Mouse (Mus musculus): Measurements from ENCODE around the gene Ccdc18. TPM values are rescaled to one million over a fixed set of nuclear protein-coding genes. Genes with fewer than 3 reads are reported as not detected.

The Ccdc18 gene
- polyA plus RNA-seq, 1 experiment: 0.38 TPM

DNA sequence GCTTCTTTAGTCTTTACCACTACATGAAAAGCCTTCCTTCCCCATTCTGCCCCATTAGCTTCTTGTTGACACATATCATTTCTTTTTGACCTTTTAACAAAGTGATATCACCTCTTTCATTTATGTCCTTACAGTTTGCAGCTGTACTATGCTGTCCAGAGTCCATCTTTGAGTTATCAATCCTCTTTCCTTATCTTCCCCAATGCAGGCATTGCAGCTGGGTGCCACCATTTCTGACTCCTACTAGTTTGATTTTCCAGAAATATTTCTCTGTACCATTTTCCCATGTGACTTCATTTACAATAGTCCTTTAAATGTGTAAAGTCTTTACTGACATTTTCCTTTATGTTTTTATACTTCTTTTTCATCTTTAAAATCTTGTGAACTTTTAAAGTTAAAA, 134.3 kb downstream of the Ccdc18 start:
- TF ChIP-seq E2F4 (IDR thresholded peaks at IDR 0.05; ENCODE audit: insufficient read depth) (no peak), TCF12 (IDR thresholded peaks at IDR 0.05; ENCODE audit: insufficient read depth, poor library complexity, severe bottlenecking) (no peak), REST (IDR thresholded peaks at IDR 0.05; ENCODE audit: insufficient read depth, insufficient read length) (no peak), TCF3 (IDR thresholded peaks at IDR 0.05; ENCODE audit: insufficient read length, low read depth) (no peak), POLR2AphosphoS2 (IDR thresholded peaks at IDR 0.05; ENCODE audit: insufficient read length, low read depth) (no peak), SRF (IDR thresholded peaks at IDR 0.05; ENCODE audit: control insufficient read depth, insufficient read length, low read depth) (no peak), MYOD1 (IDR thresholded peaks at IDR 0.05; ENCODE audit: control insufficient read depth in 1 of 3, insufficient read length in 2 of 3, low read depth in 2 of 3) (no peak), USF1 (IDR thresholded peaks at IDR 0.05; ENCODE audit: low read depth) (no peak), MYOG (IDR thresholded peaks at IDR 0.05; ENCODE audit: control insufficient read depth in 1 of 3, insufficient read depth in 1 of 3, insufficient read length in 2 of 3, low read depth in 2 of 3) (no peak), CEBPB (IDR thresholded peaks at IDR 0.05; ENCODE audit: insufficient read depth, poor library complexity, severe bottlenecking) (no peak), POLR2A (IDR thresholded peaks at IDR 0.05; ENCODE audit: insufficient read length, low read depth) (no peak), MAX (IDR thresholded peaks at IDR 0.05; ENCODE audit: low read depth) (no peak)
- Histone ChIP-seq H3ac (ENCODE audit: control insufficient read depth, insufficient read length) (no peak overlapping the region), H3K4me3 (no peak overlapping the region), H3K4me2 (ENCODE audit: low read depth) (no peak overlapping the region), H3K79me2 (ENCODE audit: control insufficient read depth, insufficient read depth) (peaks cover 29% of the 10 kb centered on the region), H3K27me3 (ENCODE audit: control insufficient read depth, insufficient read depth, insufficient read length) (no peaks in the 10 kb centered on the region), H3K36me3 (ENCODE audit: control insufficient read depth, insufficient read depth) (no peaks in the 10 kb centered on the region)

DNA sequence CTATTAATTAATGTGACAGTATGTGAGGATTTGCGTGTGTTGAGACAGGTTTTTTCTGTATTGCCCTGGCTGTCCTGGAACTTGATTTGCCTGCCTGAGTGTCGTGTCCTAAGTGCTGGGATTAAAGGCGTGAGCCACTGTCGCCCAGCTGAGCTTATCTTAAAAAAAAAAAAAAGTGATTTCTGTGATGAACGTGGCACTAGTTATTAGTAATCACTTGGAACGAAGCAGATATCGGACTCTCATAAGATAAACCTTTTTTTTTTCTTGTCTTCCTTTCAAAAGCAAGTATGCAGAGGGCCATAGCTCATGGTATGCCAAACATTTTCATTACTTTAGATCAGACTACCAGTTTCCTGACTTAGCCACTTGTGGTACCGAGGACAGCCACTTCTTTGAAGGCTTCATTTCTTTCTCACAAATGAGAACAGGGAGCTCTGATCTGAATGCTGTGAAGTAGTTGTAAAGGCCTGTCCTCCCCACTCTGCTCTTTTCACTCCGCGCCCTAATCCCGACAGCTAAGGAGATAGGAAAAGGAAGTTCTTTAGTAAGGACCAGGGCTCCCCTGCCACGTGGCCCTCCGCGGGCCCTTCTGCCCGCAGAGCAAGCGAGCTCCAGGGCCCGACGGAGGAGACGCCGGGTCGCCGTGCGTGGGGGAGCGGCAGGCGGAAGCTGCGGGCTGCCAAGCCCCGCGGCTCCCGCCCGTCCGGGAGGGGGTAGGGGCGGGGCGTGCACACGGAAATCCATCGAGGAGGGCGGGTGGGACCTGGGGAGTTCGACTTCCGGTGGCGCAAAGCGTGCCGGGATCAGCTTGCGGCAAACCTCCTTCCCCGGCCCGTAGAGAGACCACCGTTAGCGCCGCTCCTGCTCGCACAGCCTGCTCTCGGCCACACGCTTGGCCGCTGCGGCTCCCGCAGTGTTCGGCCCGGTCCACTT, 135.7 kb downstream of the Ccdc18 start, which contains the start of gene Dr1:
Dr1 (plus strand) TSS at position 771 of the 936 bp plus-strand sequence.
- Histone ChIP-seq H3K79me2 (ENCODE audit: control insufficient read depth, insufficient read depth) (peaks cover 42% of the 10 kb centered on the region), H3K27me3 (ENCODE audit: control insufficient read depth, insufficient read depth, insufficient read length) (no peaks in the 10 kb centered on the region), H3ac (ENCODE audit: control insufficient read depth, insufficient read length) (peak within 1 kb of the TSS; percentile 84), H3K36me3 (ENCODE audit: control insufficient read depth, insufficient read depth) (no peaks in the 10 kb centered on the region), H3K4me3 (peak within 1 kb of the TSS; percentile 87), H3K4me2 (ENCODE audit: low read depth) (peak within 1 kb of the TSS; percentile 100)
- no peak for TF ChIP-seq MYOD1 (IDR thresholded peaks at IDR 0.05; ENCODE audit: control insufficient read depth in 1 of 3, insufficient read length in 2 of 3, low read depth in 2 of 3)
- peak; percentile 36 for TF ChIP-seq MAX (IDR thresholded peaks at IDR 0.05; ENCODE audit: low read depth)
- TF ChIP-seq POLR2AphosphoS2 (IDR thresholded peaks at IDR 0.05; ENCODE audit: insufficient read length, low read depth): peak; percentile 97
- peak; percentile 94 for TF ChIP-seq POLR2A (IDR thresholded peaks at IDR 0.05; ENCODE audit: insufficient read length, low read depth)

DNA sequence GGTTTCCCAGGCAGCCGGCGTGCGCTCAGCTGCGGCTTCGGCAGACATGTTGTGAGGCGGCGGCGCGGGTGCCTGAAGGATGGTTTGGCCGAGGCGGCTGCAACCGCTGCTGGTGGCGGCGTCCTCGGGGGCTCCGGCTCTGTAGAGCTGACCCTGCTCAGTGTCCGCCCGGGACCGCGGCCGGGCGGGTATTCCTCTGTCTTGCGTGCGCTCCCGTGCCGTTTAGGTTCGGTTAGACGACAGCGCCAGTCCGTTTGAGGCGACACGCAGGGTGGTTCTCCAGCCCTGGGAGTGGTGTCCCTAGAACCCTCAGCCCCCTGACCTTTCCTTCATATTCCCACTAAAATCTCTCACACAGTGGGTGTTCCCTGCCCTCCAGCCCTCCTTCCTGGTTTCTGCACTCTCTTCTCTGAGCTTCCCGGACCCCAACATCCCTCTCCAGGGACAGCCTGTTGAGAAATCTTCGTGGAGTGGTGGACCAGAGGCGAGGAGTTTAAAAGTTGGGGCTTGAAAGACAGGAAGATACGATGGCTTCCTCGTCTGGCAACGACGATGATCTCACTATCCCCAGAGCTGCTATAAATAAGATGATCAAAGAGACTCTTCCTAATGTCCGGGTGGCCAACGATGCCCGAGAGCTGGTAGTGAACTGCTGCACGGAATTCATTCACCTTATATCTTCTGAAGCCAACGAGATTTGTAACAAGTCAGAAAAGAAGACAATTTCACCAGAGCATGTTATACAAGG, 136.6 kb downstream of the Ccdc18 start:
- Histone ChIP-seq H3K4me3 (peak overlapping the region; percentile 87), H3K4me2 (ENCODE audit: low read depth) (peak overlapping the region; percentile 100)

DNA sequence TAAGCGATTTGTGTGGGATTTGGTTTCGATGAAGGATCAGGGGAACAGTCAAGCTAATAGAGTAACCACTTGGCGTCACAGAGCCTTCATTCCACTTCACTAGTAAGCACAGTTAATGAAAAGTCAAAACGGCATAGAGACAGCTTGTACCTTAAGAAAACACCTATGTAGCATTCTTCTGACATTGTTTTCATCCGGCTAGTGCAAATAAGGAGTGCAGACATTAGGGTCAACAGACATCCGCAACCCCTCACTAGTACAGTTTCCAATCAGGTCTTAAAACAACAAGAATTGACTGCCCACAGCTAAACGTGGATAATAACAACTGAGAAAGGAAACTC, 137.1 kb downstream of the Ccdc18 start:
- Histone ChIP-seq H3K4me2 (ENCODE audit: low read depth) (peak overlapping the region; percentile 100), H3K79me2 (ENCODE audit: control insufficient read depth, insufficient read depth) (peaks cover 55% of the 10 kb centered on the region), H3K27me3 (ENCODE audit: control insufficient read depth, insufficient read depth, insufficient read length) (no peaks in the 10 kb centered on the region), H3ac (ENCODE audit: control insufficient read depth, insufficient read length) (peak overlapping the region; percentile 84), H3K4me3 (peak overlapping the region; percentile 87), H3K36me3 (ENCODE audit: control insufficient read depth, insufficient read depth) (no peaks in the 10 kb centered on the region)
- no peak for TF ChIP-seq TCF3 (IDR thresholded peaks at IDR 0.05; ENCODE audit: insufficient read length, low read depth)
- TF ChIP-seq MYOG (IDR thresholded peaks at IDR 0.05; ENCODE audit: control insufficient read depth in 1 of 3, insufficient read depth in 1 of 3, insufficient read length in 2 of 3, low read depth in 2 of 3): no peak
- no peak for TF ChIP-seq E2F4 (IDR thresholded peaks at IDR 0.05; ENCODE audit: insufficient read depth)
- TF ChIP-seq REST (IDR thresholded peaks at IDR 0.05; ENCODE audit: insufficient read depth, insufficient read length): no peak
- TF ChIP-seq MYOD1 (IDR thresholded peaks at IDR 0.05; ENCODE audit: control insufficient read depth in 1 of 3, insufficient read length in 2 of 3, low read depth in 2 of 3): no peak
- TF ChIP-seq MAX (IDR thresholded peaks at IDR 0.05; ENCODE audit: low read depth): no peak
- TF ChIP-seq CEBPB (IDR thresholded peaks at IDR 0.05; ENCODE audit: insufficient read depth, poor library complexity, severe bottlenecking): no peak
- TF ChIP-seq TCF12 (IDR thresholded peaks at IDR 0.05; ENCODE audit: insufficient read depth, poor library complexity, severe bottlenecking): no peak
- TF ChIP-seq USF1 (IDR thresholded peaks at IDR 0.05; ENCODE audit: low read depth): no peak
- TF ChIP-seq POLR2A (IDR thresholded peaks at IDR 0.05; ENCODE audit: insufficient read length, low read depth): no peak
- no peak for TF ChIP-seq POLR2AphosphoS2 (IDR thresholded peaks at IDR 0.05; ENCODE audit: insufficient read length, low read depth)

More for the DNA sequence above, 136.6 kb downstream of the Ccdc18 start:
- H3K27me3 ChIP-seq (ENCODE audit: control insufficient read depth, insufficient read depth, insufficient read length): no peaks in the 10 kb centered on the region
- TF ChIP-seq TCF12 (IDR thresholded peaks at IDR 0.05; ENCODE audit: insufficient read depth, poor library complexity, severe bottlenecking) (no peak), MAX (IDR thresholded peaks at IDR 0.05; ENCODE audit: low read depth) (no peak), SRF (IDR thresholded peaks at IDR 0.05; ENCODE audit: control insufficient read depth, insufficient read length, low read depth) (no peak), REST (IDR thresholded peaks at IDR 0.05; ENCODE audit: insufficient read depth, insufficient read length) (no peak), MYOG (IDR thresholded peaks at IDR 0.05; ENCODE audit: control insufficient read depth in 1 of 3, insufficient read depth in 1 of 3, insufficient read length in 2 of 3, low read depth in 2 of 3) (no peak), TCF3 (IDR thresholded peaks at IDR 0.05; ENCODE audit: insufficient read length, low read depth) (no peak), USF1 (IDR thresholded peaks at IDR 0.05; ENCODE audit: low read depth) (no peak), POLR2A (IDR thresholded peaks at IDR 0.05; ENCODE audit: insufficient read length, low read depth) (no peak), CEBPB (IDR thresholded peaks at IDR 0.05; ENCODE audit: insufficient read depth, poor library complexity, severe bottlenecking) (no peak), POLR2AphosphoS2 (IDR thresholded peaks at IDR 0.05; ENCODE audit: insufficient read length, low read depth) (no peak), E2F4 (IDR thresholded peaks at IDR 0.05; ENCODE audit: insufficient read depth) (no peak)
- peak overlapping the region; percentile 84 for H3ac ChIP-seq (ENCODE audit: control insufficient read depth, insufficient read length)
- H3K79me2 ChIP-seq (ENCODE audit: control insufficient read depth, insufficient read depth): peaks cover 50% of the 10 kb centered on the region
- H3K36me3 ChIP-seq (ENCODE audit: control insufficient read depth, insufficient read depth): no peaks in the 10 kb centered on the region
